Mouse (Mus musculus) left cerebral cortex, postnatal 4 days (tissue): Measurements from ENCODE around the gene Gpd1l. TPM values are rescaled to one million over a fixed set of nuclear protein-coding genes. Genes with fewer than 3 reads are reported as not detected.

Source experiments
- DNase-seq: peaks from one replicate; pipeline ENCODE4 v3.0.0-alpha.2; 2022
- intact Hi-C: fragments of 180-260 bp; cut with DNase I; formaldehyde crosslinking; loops from one replicate; pipeline ENCODE4 v1.15.1; 2025
- total RNA-seq, 2 experiments: library from RNA; stranded (reverse); gene quantifications; 2 replicates each; pipeline ENCODE4 v1.2.3; 2021

The Gpd1l gene
- total RNA-seq, 2 experiments from 2014 or later, result 90.9 to 101 TPM

- peak; percentile 10 for DNase-seq
- intact Hi-C loops, result no loop called here
These were observed 80.5 kb downstream of the Gpd1l start for GRCm38 (mm10) chr9:114853336-114853735.

GRCm38 (mm10) chr9:114851419-114852190 lies 82.2 kb downstream of the Gpd1l start:
- DNase-seq, result no peak
- intact Hi-C loops, result no loop called here

Other genes with a start within 250 kb of the Gpd1l start
- gene Dync1li1, start 245.2 kb downstream of the Gpd1l start, total RNA-seq, result 100 to 1,000 TPM; 121 to 128 TPM
- 10 to 100 TPM; 19.6 to 20.6 TPM for gene Cmtm6, start 202.9 kb downstream of the Gpd1l start, total RNA-seq
- gene Cmtm7, start 152.1 kb downstream of the Gpd1l start, total RNA-seq, result 1 to 10 TPM; 3.1 to 3.8 TPM
- gene Cmtm8, start 89.8 kb downstream of the Gpd1l start, total RNA-seq, result 1 to 10 TPM; 1.3 to 2.7 TPM
- gene Osbpl10, start 44.6 kb upstream of the Gpd1l start, total RNA-seq, result 10 to 100 TPM; 41.1 to 42.8 TPM
- 10 to 100 TPM; 15.8 to 36.9 TPM for gene Rps27rt, start 48.8 kb upstream of the Gpd1l start, total RNA-seq